Mouse (Mus musculus) forebrain, embryonic 11.5 days (tissue): ENCODE data around the gene Bsdc1. TPM values are rescaled to one million over a fixed set of nuclear protein-coding genes. Genes with fewer than 3 reads are reported as not detected.
"Not testable (repeated sequence)": the region's sequence is repeated elsewhere in the genome, so short reads cannot be mapped to it uniquely, and the experiment has no call there.

ENCODE experiments used
- ATAC-seq: fragments of 200-750 bp; cut with Nextera tagmentation; replicated peaks from 2 replicates; pipeline ENCODE4 v1.8.0; 2017; ENCODE audit warnings: moderate TSS enrichment; ENCODE audit not compliant: low FRiP score
- DNase-seq: peaks from one replicate; pipeline ENCODE4 v3.0.0-alpha.2; 2017; ENCODE audit warnings: low spot score
- H3K27ac ChIP-seq: fragments of 300-500 bp; sonication (generic); 2 replicates; pipeline ENCODE4 v1.5.1; 2014; ENCODE audit warnings: low read depth, low read length
- H3K27me3 ChIP-seq: fragments of 300-500 bp; sonication (generic); 2 replicates; pipeline ENCODE4 v1.6.1; 2014; ENCODE audit warnings: mild to moderate bottlenecking, low read length, mixed read lengths; ENCODE audit not compliant: control insufficient read depth, insufficient read depth
- H3K36me3 ChIP-seq: fragments of 300-500 bp; sonication (generic); 2 replicates; pipeline ENCODE4 v1.6.1; 2014; ENCODE audit warnings: mild to moderate bottlenecking, low read length, moderate library complexity, mixed read lengths; ENCODE audit not compliant: control insufficient read depth, insufficient read depth
- H3K4me1 ChIP-seq: fragments of 300-500 bp; sonication (generic); replicated peaks from 2 replicates; pipeline ENCODE4 v1.6.1; 2014; ENCODE audit warnings: low read length, mixed read lengths; ENCODE audit not compliant: control insufficient read depth, insufficient read depth
- H3K4me2 ChIP-seq: fragments of 300-500 bp; sonication (generic); 2 replicates; pipeline ENCODE4 v1.6.1; 2014; ENCODE audit warnings: low read depth, mild to moderate bottlenecking, low read length, moderate library complexity, mixed read lengths; ENCODE audit not compliant: severe bottlenecking
- H3K4me3 ChIP-seq: fragments of 300-500 bp; sonication (generic); 2 replicates; pipeline ENCODE4 v1.5.1; 2014; ENCODE audit warnings: low read depth, low read length
- H3K9ac ChIP-seq: fragments of 300-500 bp; sonication (generic); 2 replicates; pipeline ENCODE4 v1.6.1; 2014; ENCODE audit warnings: low read length
- H3K9me3 ChIP-seq: fragments of 300-500 bp; sonication (generic); 2 replicates; pipeline ENCODE4 v1.6.1; 2016; ENCODE audit warnings: low read length, mixed read lengths; ENCODE audit not compliant: control insufficient read depth
- WGBS: fragments of 180-500 bp; shearing (Covaris S2); extraction: QIAGEN DNeasy Blood & Tissue Kit; methylation state at CpG from one replicate; pipeline ENCODE4 v1.1.7; 2014; 5-methylcytosine and 5-hydroxymethylcytosine counted together
- polyA plus RNA-seq: library from polyadenylated mRNA; unstranded; fragments of >200 nt; fragmentation: Nextera tagmentation; extraction: Ambion mirVana; gene quantifications from 2 replicates; pipeline ENCODE4 v1.2.1, GENCODE M21; 2014

Gene Bsdc1
- polyA plus RNA-seq, 1 experiment from 2014 or later: 25.3 TPM

GRCm38 (mm10) chr4:129448713-129449112 is 12.7 kb upstream of the Bsdc1 start:
- no peaks in the 10 kb centered on the region for H3K27me3 ChIP-seq
- DNase-seq (no peak), ATAC-seq (no peak)
- H3K9me3 ChIP-seq: no peaks in the 10 kb centered on the region
- no peak overlapping the region for H3K4me2 ChIP-seq
- H3K27ac ChIP-seq: no peak overlapping the region
- H3K9ac ChIP-seq: no peak overlapping the region
- no peaks in the 10 kb centered on the region for H3K36me3 ChIP-seq
- H3K4me1 ChIP-seq: no peaks in the 10 kb centered on the region
- H3K4me3 ChIP-seq: no peak overlapping the region
- WGBS: 89% methylated on average over 6 of the region's 6 CpGs

GRCm38 (mm10) chr4:129450851-129451250 is 10.5 kb upstream of the Bsdc1 start:
- Histone ChIP-seq H3K36me3 (no peaks in the 10 kb centered on the region), H3K9me3 (no peaks in the 10 kb centered on the region), H3K4me2 (no peak overlapping the region), H3K4me1 (no peaks in the 10 kb centered on the region), H3K4me3 (no peak overlapping the region), H3K9ac (no peak overlapping the region), H3K27ac (no peak overlapping the region), H3K27me3 (no peaks in the 10 kb centered on the region)
- ATAC-seq: no peak
- WGBS: 84% methylated on average over 2 of the region's 2 CpGs
- no peak for DNase-seq

- H3K4me3 ChIP-seq: no peak overlapping the region
- H3K4me1 ChIP-seq: no peaks in the 10 kb centered on the region
- H3K36me3 ChIP-seq: no peaks in the 10 kb centered on the region
- no peak overlapping the region for H3K9ac ChIP-seq
- no peak overlapping the region for H3K4me2 ChIP-seq
- no peak overlapping the region for H3K27ac ChIP-seq
- ATAC-seq (no peak), DNase-seq (no peak)
- H3K9me3 ChIP-seq: no peaks in the 10 kb centered on the region
- WGBS: 88% methylated on average over 15 of the region's 15 CpGs
- H3K27me3 ChIP-seq: no peaks in the 10 kb centered on the region
Observed at GRCm38 (mm10) chr4:129451471-129452169, 9.8 kb upstream of the Bsdc1 start.

- Histone ChIP-seq H3K4me2 (no peak overlapping the region), H3K9ac (no peak overlapping the region), H3K4me3 (no peak overlapping the region), H3K27ac (no peak overlapping the region), H3K4me1 (no peaks in the 10 kb centered on the region), H3K9me3 (no peaks in the 10 kb centered on the region), H3K36me3 (no peaks in the 10 kb centered on the region), H3K27me3 (no peaks in the 10 kb centered on the region)
- DNase-seq (peak; percentile 69), ATAC-seq (peak; percentile 58)
- WGBS: 3% methylated on average over 5 of the region's 5 CpGs
Observed at GRCm38 (mm10) chr4:129455265-129455664, 6.1 kb upstream of the Bsdc1 start.

GRCm38 (mm10) chr4:129456126-129456525 is 5.3 kb upstream of the Bsdc1 start:
- Histone ChIP-seq H3K9me3 (no peaks in the 10 kb centered on the region), H3K4me1 (0 out of 2 replicates have a peak, but pooled peaks cover 2% of the 10 kb centered on the region), H3K36me3 (no peaks in the 10 kb centered on the region), H3K4me3 (no peak overlapping the region), H3K9ac (no peak overlapping the region), H3K27me3 (no peaks in the 10 kb centered on the region), H3K27ac (no peak overlapping the region), H3K4me2 (no peak overlapping the region)
- no peak for ATAC-seq
- no peak for DNase-seq
- WGBS: 55% methylated on average over 5 of the region's 5 CpGs

- not testable (repeated sequence) for H3K36me3 ChIP-seq
Observed at GRCm38 (mm10) chr4:129457311-129457710, 4.1 kb upstream of the Bsdc1 start.

GRCm38 (mm10) chr4:129459726-129460125 is 1.7 kb upstream of the Bsdc1 start:
- 93% methylated on average over 3 of the region's 3 CpGs for WGBS
- Histone ChIP-seq H3K27ac (no peak overlapping the region), H3K4me1 (peaks cover 6% of the 10 kb centered on the region), H3K36me3 (no peaks in the 10 kb centered on the region), H3K9me3 (no peaks in the 10 kb centered on the region), H3K9ac (no peak overlapping the region), H3K4me3 (no peak overlapping the region), H3K27me3 (no peaks in the 10 kb centered on the region), H3K4me2 (no peak overlapping the region)
- no peak for DNase-seq
- no peak for ATAC-seq

More at GRCm38 (mm10) chr4:129457311-129457710, 4.1 kb upstream of the Bsdc1 start:
- not testable (repeated sequence) for H3K27me3 ChIP-seq, H3K4me1 ChIP-seq, H3K27ac ChIP-seq, H3K4me2 ChIP-seq, H3K4me3 ChIP-seq, DNase-seq, H3K9ac ChIP-seq, H3K9me3 ChIP-seq, ATAC-seq
- WGBS: 79% methylated on average over 2 of the region's 2 CpGs

GRCm38 (mm10) chr4:129460827-129461182 is 576 bp upstream of the Bsdc1 start:
- peak overlapping the region; percentile 81 for H3K27ac ChIP-seq
- no peaks in the 10 kb centered on the region for H3K9me3 ChIP-seq
- DNase-seq: no peak
- 0% methylated on average over 4 of the region's 4 CpGs for WGBS
- H3K9ac ChIP-seq: peak overlapping the region; percentile 69
- peak overlapping the region; percentile 67 for H3K4me2 ChIP-seq
- H3K4me1 ChIP-seq: peaks cover 6% of the 10 kb centered on the region
- H3K4me3 ChIP-seq: peak overlapping the region; percentile 93
- ATAC-seq: peak; percentile 22; the same call in 1 of the 2 replicates
- H3K27me3 ChIP-seq: no peaks in the 10 kb centered on the region
- no peaks in the 10 kb centered on the region for H3K36me3 ChIP-seq

- Histone ChIP-seq H3K9me3 (no peaks in the 10 kb centered on the region), H3K9ac (peak overlapping the region; percentile 75), H3K27ac (no peak overlapping the region), H3K4me2 (peak overlapping the region; percentile 81), H3K4me3 (peak overlapping the region; percentile 93), H3K36me3 (no peaks in the 10 kb centered on the region; the same call in 1 of the 2 replicates), H3K4me1 (peaks cover 6% of the 10 kb centered on the region), H3K27me3 (no peaks in the 10 kb centered on the region)
- DNase-seq: no peak
- no peak for ATAC-seq
- WGBS: 49% methylated on average over 3 of the region's 3 CpGs
Observed at GRCm38 (mm10) chr4:129462118-129462517, 737 bp downstream of the Bsdc1 start.
